Mouse (Mus musculus) small intestine, adult 2 months (tissue): ENCODE measurements around the gene Cyp46a1. TPM values are rescaled to one million over a fixed set of nuclear protein-coding genes. Genes with fewer than 3 reads are reported as not detected.

ENCODE experiments used
- H3K27ac ChIP-seq: fragments of 200-500 bp; 2 replicates; pipeline ENCODE4 v1.5.1; 2012; ENCODE audit warnings: low read depth, low read length, control low read depth, inconsistent platforms; ENCODE audit not compliant: insufficient read depth
- H3K27me3 ChIP-seq: fragments of 200-500 bp; 2 replicates; pipeline ENCODE4 v1.6.1; 2012; ENCODE audit warnings: mild to moderate bottlenecking, moderate library complexity, low read length, inconsistent platforms; ENCODE audit not compliant: control insufficient read depth, insufficient read depth
- H3K36me3 ChIP-seq: fragments of 200-500 bp; 2 replicates; pipeline ENCODE4 v1.6.1; 2012; ENCODE audit warnings: mild to moderate bottlenecking, low read length, control low read depth, inconsistent platforms; ENCODE audit not compliant: control insufficient read depth, insufficient read depth
- H3K4me1 ChIP-seq: fragments of 200-500 bp; 2 replicates; pipeline ENCODE4 v1.6.1; 2012; ENCODE audit warnings: low read length, inconsistent platforms, mixed read lengths; ENCODE audit not compliant: control insufficient read depth, insufficient read depth, insufficient read length
- H3K4me3 ChIP-seq: fragments of 200-500 bp; 2 replicates; pipeline ENCODE4 v1.5.1; 2012; ENCODE audit warnings: low read depth, mild to moderate bottlenecking, control low read depth, inconsistent platforms, low read length, moderate library complexity
- CTCF ChIP-seq: fragments of 200-500 bp; IDR thresholded peaks from 2 replicates; pipeline ENCODE4 v1.5.1; 2012; ENCODE audit warnings: low read depth, mild to moderate bottlenecking, control low read depth, inconsistent platforms, low read length, moderate library complexity, mixed read lengths; ENCODE audit not compliant: insufficient replicate concordance, insufficient read length; ENCODE audit errors: extremely low read depth
- POLR2A ChIP-seq: fragments of 200-500 bp; IDR thresholded peaks from 2 replicates; pipeline ENCODE4 v1.6.1; 2012; ENCODE audit warnings: low read depth, mild to moderate bottlenecking, control low read depth, inconsistent platforms, low read length, moderate library complexity
- WGBS: fragments of 180-500 bp; shearing (Covaris S2); methylation state at CpG from one replicate; pipeline ENCODE4 v1.1.7; 2018; 5-methylcytosine and 5-hydroxymethylcytosine counted together
- polyA plus RNA-seq: library from polyadenylated mRNA; depleted of rRNA; stranded (reverse); fragments of >200 nt; gene quantifications from 2 replicates; pipeline ENCODE4 v1.2.3, GENCODE M21; 2012

Gene Cyp46a1
- polyA plus RNA-seq, 1 experiment, result 0.51 TPM

DNA sequence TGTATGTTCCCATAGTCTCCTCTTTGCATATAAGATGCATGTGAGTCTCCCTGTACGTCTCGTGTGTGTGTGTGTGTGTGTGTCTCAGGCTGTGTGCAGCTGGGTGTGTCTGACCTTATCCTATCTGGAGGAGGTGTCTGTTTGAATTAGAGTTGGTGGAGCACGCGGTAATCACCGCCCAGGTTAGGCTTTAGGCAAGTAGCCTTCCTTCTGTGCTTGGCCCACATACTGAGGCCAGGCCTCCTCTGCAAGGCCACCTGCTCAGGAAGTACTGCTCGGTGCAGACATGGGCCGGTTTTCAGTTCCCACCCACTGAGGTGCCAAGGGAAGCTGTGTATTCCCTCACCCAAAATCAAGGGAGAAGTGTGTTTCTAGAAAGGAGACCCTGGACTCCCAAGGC, 31.7 kb downstream of the Cyp46a1 start:
- Histone ChIP-seq H3K36me3 (no peaks in the 10 kb centered on the region), H3K4me3 (no peak overlapping the region), H3K27me3 (no peaks in the 10 kb centered on the region), H3K27ac (no peak overlapping the region; the same call in 1 of the 2 replicates), H3K4me1 (peaks cover 17% of the 10 kb centered on the region)
- 29% methylated on average over 7 of the region's 7 CpGs for WGBS
- no peak for TF ChIP-seq CTCF
- TF ChIP-seq POLR2A, result no peak

DNA sequence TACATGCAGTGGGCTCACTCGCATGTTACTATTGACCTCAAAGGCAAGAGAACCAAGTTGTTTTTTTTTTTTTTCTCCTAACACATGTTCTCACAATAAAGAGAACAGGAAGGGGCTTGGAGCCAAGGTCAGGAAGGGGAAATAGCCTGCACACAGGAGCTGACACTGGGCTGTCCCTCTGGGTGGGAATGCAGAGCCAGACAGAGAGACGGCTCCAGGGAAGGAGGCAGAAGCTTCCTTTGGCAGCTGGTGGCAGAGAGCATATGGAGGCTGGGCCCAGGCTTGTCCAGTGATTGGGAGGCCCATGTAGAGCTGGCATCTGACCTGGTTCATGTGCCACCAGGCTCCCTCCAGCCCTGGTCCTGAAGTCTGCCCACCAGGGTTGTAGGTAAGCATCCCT, 33.7 kb downstream of the Cyp46a1 start:
- Histone ChIP-seq H3K36me3 (no peaks in the 10 kb centered on the region), H3K4me1 (peaks cover 22% of the 10 kb centered on the region), H3K27ac (no peak overlapping the region), H3K4me3 (no peak overlapping the region), H3K27me3 (no peaks in the 10 kb centered on the region)
- TF ChIP-seq POLR2A, result no peak
- no peak for TF ChIP-seq CTCF
- 82% methylated on average over 2 of the region's 2 CpGs for WGBS

DNA sequence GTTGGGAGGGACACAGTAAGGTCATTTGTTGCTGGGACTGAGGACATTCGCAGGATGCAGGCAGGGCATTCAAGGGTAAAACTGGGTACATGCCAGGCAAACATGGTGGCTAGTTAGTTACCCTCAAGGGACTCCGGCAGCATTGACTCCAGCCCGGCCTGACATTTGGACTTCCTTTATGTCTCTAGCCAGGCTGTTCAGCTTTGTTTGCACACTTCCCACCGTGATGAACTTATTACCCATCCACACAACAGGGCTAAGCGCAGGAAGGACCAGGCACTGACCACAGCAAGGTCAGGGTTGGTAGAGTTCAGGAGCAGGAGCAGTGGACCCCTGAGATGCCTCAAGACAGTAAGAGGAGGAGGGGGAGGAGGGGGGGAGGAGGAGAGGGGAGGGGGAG, 34.7 kb downstream of the Cyp46a1 start:
- Histone ChIP-seq H3K36me3 (no peaks in the 10 kb centered on the region), H3K4me3 (no peak overlapping the region), H3K4me1 (peaks cover 16% of the 10 kb centered on the region), H3K27me3 (no peaks in the 10 kb centered on the region), H3K27ac (no peak overlapping the region)
- WGBS, result 61% methylated on average over 5 of the region's 5 CpGs
- TF ChIP-seq POLR2A, result no peak
- TF ChIP-seq CTCF, result no peak

DNA sequence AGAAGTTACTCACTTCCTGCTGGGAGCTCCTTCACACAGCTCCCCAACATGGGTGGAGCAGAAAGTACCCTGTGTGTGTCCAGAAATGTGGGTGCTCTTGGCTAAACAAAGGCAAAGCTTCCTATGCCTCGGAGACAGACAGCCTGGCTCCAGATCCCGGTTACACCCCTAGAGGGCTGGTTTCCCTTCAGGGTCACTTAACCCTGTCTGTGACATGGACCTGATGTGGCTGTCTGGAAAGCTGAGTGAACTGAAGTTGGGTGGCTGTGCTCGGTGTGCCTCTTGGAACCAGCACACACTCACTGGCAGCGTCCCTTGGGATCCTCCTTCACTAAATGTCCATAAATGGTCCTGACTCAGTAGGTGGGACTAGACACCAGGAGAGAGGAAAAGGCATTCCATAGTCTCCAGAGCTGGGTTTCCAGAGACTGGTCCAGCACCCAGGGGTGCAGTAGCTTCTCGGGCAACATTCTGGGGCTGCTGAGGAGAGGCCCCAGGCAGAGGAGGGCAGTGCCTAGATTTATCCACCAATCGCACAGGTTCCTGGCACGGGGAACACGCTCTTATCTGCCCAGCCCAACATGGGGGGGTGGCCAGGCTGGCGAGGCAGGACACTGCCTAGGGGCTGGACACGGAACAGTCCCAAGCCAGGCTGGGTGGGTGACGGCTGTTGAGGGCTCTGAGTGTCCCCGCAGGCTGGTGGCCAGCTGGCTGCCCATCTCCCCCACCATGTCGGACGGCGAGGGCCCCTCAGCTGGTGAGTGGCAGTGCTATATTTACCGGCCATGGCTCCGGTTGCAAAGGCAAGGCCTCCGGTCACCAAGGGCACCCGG, 36.6 kb downstream of the Cyp46a1 start, which contains the start of gene Eml1:
TSS of gene Eml1 (plus strand) at position 362 of the 833 bp plus-strand sequence.
- H3K27me3 ChIP-seq, result no peaks in the 10 kb centered on the region
- 33% methylated on average over 19 of the region's 19 CpGs for WGBS
- H3K4me3 ChIP-seq, result peak within 1 kb of the TSS; percentile 56
- H3K36me3 ChIP-seq, result no peaks in the 10 kb centered on the region
- H3K27ac ChIP-seq, result peak within 1 kb of the TSS; percentile 85
- 0 out of 2 replicates have a peak, but pooled peaks have one; percentile 8 for TF ChIP-seq POLR2A
- TF ChIP-seq CTCF, result no peak
- H3K4me1 ChIP-seq, result peaks cover 13% of the 10 kb centered on the region

DNA sequence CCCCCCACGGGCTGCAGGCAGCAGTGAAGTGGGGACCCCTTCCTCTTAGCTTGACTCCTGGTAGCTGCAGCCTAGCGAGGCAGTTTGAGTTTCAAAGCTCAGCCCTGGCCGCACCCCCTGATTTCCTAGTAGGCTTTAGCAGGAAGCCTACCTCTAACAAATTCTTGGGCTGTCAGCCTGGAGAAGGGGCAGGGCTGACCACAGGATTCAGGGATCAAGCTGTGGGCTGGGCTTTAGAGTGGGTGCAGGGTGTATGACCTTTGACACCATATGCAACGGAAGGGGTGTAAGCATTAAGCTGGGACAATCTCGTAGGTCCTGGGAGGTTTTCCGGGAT, 37.2 kb downstream of the Cyp46a1 start:
- TF ChIP-seq CTCF, result no peak
- no peak for TF ChIP-seq POLR2A
- peak overlapping the region; percentile 85 for H3K27ac ChIP-seq
- no peaks in the 10 kb centered on the region for H3K36me3 ChIP-seq
- peak overlapping the region; percentile 56 for H3K4me3 ChIP-seq
- H3K4me1 ChIP-seq, result peaks cover 10% of the 10 kb centered on the region
- no peaks in the 10 kb centered on the region for H3K27me3 ChIP-seq
- WGBS, result 43% methylated on average over 6 of the region's 6 CpGs

DNA sequence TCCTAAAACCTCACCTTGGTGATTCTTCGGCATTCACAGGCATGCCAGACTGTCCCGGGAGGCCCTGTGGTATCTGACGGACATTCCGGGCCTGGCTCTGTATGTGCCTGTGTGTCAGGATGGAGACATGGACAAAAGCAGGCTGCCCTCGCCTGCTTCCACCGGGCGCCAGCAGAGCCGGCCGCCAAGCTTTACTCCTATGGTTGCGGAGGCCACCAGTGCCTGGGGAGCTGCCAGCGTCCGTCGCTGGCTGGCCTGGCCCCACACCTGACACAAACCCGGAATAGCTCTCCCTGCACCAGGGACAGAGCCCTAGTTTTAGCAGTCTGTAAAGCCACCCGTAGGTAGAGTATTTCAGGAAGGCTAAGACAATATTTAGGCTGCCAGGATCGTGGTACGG, 38.1 kb downstream of the Cyp46a1 start:
- no peak for TF ChIP-seq POLR2A
- no peak for TF ChIP-seq CTCF
- Histone ChIP-seq H3K4me1 (peaks cover 10% of the 10 kb centered on the region), H3K36me3 (no peaks in the 10 kb centered on the region), H3K27ac (peak overlapping the region; percentile 8; the same call in 1 of the 2 replicates), H3K4me3 (peak overlapping the region; percentile 18; the same call in 1 of the 2 replicates), H3K27me3 (no peaks in the 10 kb centered on the region)
- 88% methylated on average over 17 of the region's 17 CpGs for WGBS

DNA sequence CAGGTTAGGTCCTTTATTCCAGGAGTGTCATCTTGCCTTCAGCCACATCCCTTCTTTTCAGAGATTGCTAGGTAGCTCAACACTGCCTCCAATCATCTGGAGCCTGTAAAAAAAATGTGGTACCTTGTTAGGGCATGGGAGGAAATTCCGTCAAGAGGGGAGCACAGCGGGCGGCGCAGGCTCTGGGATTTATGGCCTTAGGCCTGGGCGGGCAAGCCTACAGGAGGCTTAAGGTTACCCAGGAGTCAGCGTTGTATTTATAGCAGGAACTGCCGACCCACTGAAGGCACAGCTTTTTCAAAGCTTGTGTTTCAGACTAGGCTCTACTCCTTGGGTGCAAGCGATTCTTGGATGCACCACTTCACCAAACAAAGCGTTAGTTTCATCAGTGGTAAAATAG, 39.4 kb downstream of the Cyp46a1 start:
- TF ChIP-seq CTCF (no peak), POLR2A (no peak)
- H3K36me3 ChIP-seq, result no peaks in the 10 kb centered on the region
- no peaks in the 10 kb centered on the region for H3K27me3 ChIP-seq
- 76% methylated on average over 9 of the region's 9 CpGs for WGBS
- H3K27ac ChIP-seq, result 0 out of 2 replicates have a peak overlapping the region, but pooled peaks have one; percentile 26
- H3K4me1 ChIP-seq, result peaks cover 10% of the 10 kb centered on the region
- H3K4me3 ChIP-seq, result no peak overlapping the region

DNA sequence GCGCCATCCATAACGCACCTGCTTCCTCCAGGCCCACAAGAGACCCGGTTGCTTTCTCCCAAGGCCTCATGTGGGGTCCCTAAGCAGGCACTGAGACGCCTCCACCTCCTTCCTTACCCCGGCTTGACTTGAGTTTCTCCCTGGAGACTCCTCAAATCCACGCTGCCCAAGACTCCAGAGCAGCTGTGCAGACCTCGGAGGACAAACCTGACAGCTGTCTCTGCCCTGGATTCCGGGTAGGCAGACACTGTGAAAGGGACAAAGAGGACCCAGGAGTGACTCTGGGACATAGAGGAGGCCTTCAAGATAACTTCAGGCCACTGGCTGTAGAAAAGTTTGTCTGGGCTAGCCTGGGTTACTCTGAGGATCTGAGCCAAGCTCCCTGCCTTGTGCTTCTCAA, 40.5 kb downstream of the Cyp46a1 start:
- no peak for TF ChIP-seq POLR2A
- no peak for TF ChIP-seq CTCF
- WGBS, result 86% methylated on average over 8 of the region's 8 CpGs

More for the DNA sequence above, 40.5 kb downstream of the Cyp46a1 start:
- no peaks in the 10 kb centered on the region for H3K36me3 ChIP-seq
- H3K27me3 ChIP-seq, result no peaks in the 10 kb centered on the region
- peaks cover 10% of the 10 kb centered on the region for H3K4me1 ChIP-seq
- H3K4me3 ChIP-seq, result no peak overlapping the region
- no peak overlapping the region for H3K27ac ChIP-seq
